Mouse (Mus musculus) embryonic stem cell, embryonic (primary cell): ENCODE measurements around the gene Spata7.
"Not testable (repeated sequence)": the region's sequence is repeated elsewhere in the genome, so short reads cannot be mapped to it uniquely, and the experiment has no call there.

Experiments used
- CTCF ChIA-PET, 4 experiments: fragments of 300-600 bp in 2 of 4; fragments of 350-600 bp in 2 of 4; sonication (Branson Sonifier 250); formaldehyde crosslinking; loops; one replicate each; lab custom pipeline; 2022; ENCODE audit warnings: inconsistent platforms in 2 of 4; lab: Charles Lee
- POLR2A ChIA-PET, 4 experiments: fragments of 300-600 bp in 2 of 4; fragments of 350-600 bp in 2 of 4; sonication (Branson Sonifier 250); formaldehyde crosslinking; loops; one replicate each; lab custom pipeline; 2022; ENCODE audit warnings: antibody characterized with exemption in 4 of 4, inconsistent platforms in 1 of 4; lab: Charles Lee

Spata7 gene

DNA sequence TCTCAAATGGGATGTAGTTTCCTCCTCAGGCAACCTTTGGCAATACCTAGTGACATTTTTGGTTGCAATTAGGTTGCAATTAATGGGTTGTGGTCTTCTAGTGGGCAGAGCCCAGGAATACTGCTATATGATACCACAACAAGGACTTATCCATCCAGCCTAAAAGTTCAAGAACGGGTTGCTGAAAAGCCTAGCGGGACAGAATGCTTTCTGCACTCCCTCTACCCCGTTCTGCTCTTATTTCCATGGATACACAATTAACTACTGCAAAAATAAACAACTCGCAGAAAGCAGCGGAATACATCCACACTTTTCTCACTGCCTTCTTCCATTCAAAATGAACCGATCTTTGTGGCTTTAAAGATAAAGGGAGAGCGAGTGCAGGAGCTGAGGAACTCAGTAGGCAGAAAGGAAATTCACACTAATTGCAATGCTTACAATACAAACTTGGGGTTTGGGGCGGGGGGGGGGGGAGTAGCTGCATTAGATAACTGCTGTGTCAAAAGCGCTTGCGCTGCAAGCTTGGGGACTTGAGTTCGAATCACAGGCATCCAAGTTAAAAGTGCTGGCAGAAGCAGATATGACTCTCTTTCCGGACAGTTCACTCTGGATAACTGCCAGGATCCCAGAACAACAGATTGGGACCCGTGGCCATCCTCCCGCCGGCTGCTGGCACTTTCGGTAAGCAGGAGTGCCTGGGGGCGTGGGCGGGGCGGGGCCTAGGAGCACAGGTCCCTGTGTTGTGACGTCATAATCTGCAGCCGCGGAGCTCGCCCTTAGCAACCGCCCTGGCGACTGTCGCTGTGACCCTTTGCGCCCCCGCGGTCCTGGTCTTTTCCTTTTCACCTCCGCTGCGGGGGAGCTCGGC, at the start of gene Spata7:
Spata7 (plus strand) TSS at position 766 of the 868 bp plus-strand sequence.
- ChIA-PET POLR2A (interaction anchor here in 3 of 4 experiments (0.5 to 2.4 kb wide), 14 partner anchors 11 to 368 kb away, joined by 3 to 8 read pairs (median 4); partner anchors contain the start of gene Galc (in 3 of the 3)), CTCF (interaction anchor here in 3 of 4 experiments (0.6 to 1.2 kb wide), 9 partner anchors 18 to 601 kb away, joined by 3 to 5 read pairs (median 3); no protein-coding TSS in a partner anchor)

DNA sequence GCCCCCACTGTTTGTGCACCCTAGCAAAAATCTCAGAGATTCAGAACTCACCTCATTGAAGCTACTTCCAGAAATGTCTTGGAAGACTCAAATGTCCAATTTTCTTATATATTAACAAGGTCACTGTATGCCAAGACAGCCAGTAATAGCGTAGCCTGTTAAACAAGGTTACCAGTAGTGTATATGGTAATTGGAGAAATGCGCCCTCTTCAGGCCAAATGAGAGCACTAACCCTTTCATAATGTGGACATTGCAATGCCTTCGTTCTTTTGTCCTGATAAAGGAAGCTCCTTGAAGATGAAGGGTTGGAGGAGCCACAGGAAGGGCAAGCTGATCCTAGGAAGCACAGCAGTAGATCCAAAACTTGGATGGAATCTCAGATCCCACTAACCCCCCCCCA, 42.7 kb upstream of the Spata7 start:
- POLR2A ChIA-PET: no interaction called here
- CTCF ChIA-PET: interaction anchor here (0.5 to 1.1 kb wide), 15 partner anchors 10 to 700 kb away, joined by 3 to 7 read pairs (median 3); partner anchors contain the start of genes Ptpn21 (in 1 of the 4) and Spata7 (in 1 of the 4)

DNA sequence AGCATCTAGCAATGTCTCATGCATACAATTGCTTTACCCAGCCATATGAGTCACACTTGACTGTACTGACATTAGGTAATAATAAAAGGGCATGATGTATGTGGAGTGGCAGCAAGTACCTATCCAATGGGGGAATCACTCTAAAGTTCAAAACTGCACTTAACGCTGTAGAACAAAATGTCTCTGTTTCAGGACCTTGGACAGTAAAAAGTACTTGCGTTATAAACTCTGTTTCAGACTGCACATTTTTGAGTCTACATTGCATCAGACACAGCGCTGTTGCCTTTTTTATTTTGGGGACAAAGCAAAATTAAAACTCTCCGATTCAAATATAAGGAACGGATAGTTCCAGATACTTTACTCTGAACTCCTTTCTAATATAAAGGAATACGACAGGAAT, 39.4 kb upstream of the Spata7 start:
- POLR2A ChIA-PET: interaction anchor here in 1 of 4 experiments (1.1 kb wide), 1 partner anchor 16 kb away, joined by 5 read pairs; no protein-coding TSS in a partner anchor

GRCm38 (mm10) chr12:98591016-98591415, 36.9 kb upstream of the Spata7 start:
- ChIA-PET CTCF (interaction anchor here in 1 of 4 experiments (0.9 kb wide), 1 partner anchor 131 kb away, joined by 3 read pairs; no protein-coding TSS in a partner anchor), POLR2A (interaction anchor here in 1 of 4 experiments (0.6 to 1.8 kb wide), 4 partner anchors 13 to 38 kb away, joined by 3 to 5 read pairs (median 4); no protein-coding TSS in a partner anchor)

More for the DNA sequence above, 39.4 kb upstream of the Spata7 start:
- CTCF ChIA-PET: no interaction called here

- ChIA-PET POLR2A (interaction anchor here in 1 of 4 experiments (1.6 kb wide), 1 partner anchor 14 kb away, joined by 3 read pairs; no protein-coding TSS in a partner anchor), CTCF (interaction anchor here in 1 of 4 experiments (0.7 kb wide), 1 partner anchor 10 kb away, joined by 4 read pairs; no protein-coding TSS in a partner anchor)
Measured at GRCm38 (mm10) chr12:98600861-98601260, 27.1 kb upstream of the Spata7 start.

GRCm38 (mm10) chr12:98602114-98602513, 25.8 kb upstream of the Spata7 start:
- POLR2A ChIA-PET: interaction anchor here in 1 of 4 experiments (0.5 to 1.0 kb wide), 2 partner anchors 16 to 1083 kb away, joined by 3 to 4 read pairs; no protein-coding TSS in a partner anchor
- CTCF ChIA-PET: interaction anchor here in 1 of 4 experiments (0.6 to 1.4 kb wide), 2 partner anchors 17 to 93 kb away, joined by 3 to 5 read pairs; no protein-coding TSS in a partner anchor

- POLR2A ChIA-PET: no interaction called here
- CTCF ChIA-PET: no interaction called here
Measured at GRCm38 (mm10) chr12:98605264-98605663, 22.7 kb upstream of the Spata7 start.

DNA sequence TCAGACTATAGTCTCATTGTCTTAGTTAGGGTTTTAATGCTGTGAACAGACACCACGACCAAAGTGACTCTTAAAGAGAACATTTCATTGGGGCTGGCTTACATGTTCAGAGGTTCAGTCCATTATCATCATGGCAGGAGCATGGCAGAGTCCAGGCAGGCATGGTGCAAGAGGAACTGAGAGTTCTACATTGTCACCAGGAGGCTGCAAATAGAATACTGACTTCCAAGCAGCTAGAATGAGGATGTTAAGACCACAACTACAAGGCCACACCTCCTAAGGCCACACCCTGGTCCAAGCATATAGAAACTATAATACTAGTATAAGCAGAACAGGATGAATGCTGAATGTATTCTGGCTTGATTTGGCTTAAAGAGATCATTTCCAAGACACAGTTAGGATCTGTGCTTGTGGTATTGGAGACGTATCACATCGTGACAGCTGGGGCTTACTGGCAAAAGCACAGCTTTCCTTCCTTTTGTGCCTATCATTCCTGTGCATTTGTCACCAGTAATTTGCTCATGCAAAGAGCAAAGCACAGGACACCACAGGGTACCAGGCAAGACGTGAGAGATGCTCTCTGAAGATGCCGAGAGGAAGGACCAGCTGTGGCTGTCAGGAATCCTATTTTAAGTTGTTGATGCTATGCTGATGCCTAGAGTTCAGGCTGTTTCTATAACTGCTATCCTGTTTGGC, 21.2 kb upstream of the Spata7 start:
- POLR2A ChIA-PET: no interaction called here
- CTCF ChIA-PET: interaction anchor here in 1 of 4 experiments (1.1 kb wide), 1 partner anchor 21 kb away, joined by 3 read pairs; no protein-coding TSS in a partner anchor

- CTCF ChIA-PET: interaction anchor here in 1 of 4 experiments (0.5 kb wide), 1 partner anchor 9 kb away, joined by 4 read pairs; no protein-coding TSS in a partner anchor
- POLR2A ChIA-PET: no interaction called here
Measured at GRCm38 (mm10) chr12:98610341-98610740, 17.6 kb upstream of the Spata7 start.

- ChIA-PET CTCF (no interaction called here), POLR2A (interaction anchor here in 1 of 4 experiments (0.9 to 1.3 kb wide), 2 partner anchors 15 kb away, joined by 3 read pairs; no protein-coding TSS in a partner anchor)
Measured at GRCm38 (mm10) chr12:98614910-98615508, 12.9 kb upstream of the Spata7 start.

- POLR2A ChIA-PET: no interaction called here
Measured at GRCm38 (mm10) chr12:98615746-98616145, 12.2 kb upstream of the Spata7 start.

DNA sequence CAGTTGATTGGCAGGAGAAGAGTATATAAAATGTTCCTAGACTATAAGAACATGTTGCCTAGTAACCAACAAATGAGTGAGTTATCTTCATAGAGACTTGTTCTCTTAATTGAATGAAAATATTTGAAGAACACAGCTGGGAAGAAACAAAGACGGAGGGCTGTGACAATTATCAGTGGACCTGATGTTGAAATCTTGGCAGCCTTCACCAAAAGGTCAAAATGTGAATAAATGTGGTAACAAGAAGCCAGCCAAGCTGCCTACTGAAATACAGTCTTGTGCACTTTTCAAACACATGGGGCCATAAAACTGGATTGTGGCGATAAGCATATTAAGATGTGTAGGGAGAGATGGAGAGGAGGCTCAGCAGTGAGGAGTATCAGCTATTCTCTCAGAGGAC, 8.5 kb upstream of the Spata7 start:
- POLR2A ChIA-PET: interaction anchor here in 1 of 4 experiments (1.1 kb wide), 1 partner anchor 10 kb away, joined by 3 read pairs; no protein-coding TSS in a partner anchor

More at GRCm38 (mm10) chr12:98615746-98616145, 12.2 kb upstream of the Spata7 start:
- CTCF ChIA-PET: no interaction called here

DNA sequence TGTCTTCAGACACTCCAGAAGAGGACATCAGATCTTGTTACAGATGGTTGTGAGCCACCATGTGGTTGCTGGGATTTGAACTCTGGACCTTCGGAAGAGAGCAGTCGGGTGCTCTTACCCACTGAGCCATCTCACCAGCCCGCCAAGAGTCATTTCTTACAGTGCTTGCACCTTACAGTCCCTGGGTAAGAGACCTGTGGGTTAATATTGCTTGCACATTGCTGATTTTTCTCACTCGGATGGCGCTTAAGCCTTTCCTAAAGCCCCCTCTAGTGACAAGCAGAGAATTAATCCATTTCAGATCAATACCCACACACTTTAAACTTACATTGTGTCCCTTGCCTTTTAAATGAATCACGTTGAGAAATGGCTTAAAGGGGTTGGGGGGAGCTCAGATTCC, 7.0 kb upstream of the Spata7 start:
- ChIA-PET CTCF (interaction anchor here in 2 of 4 experiments (0.7 to 1.5 kb wide), 2 partner anchors 35 to 161 kb away, joined by 3 to 4 read pairs; no protein-coding TSS in a partner anchor), POLR2A (interaction anchor here in 1 of 4 experiments (1.1 kb wide), 1 partner anchor 22 kb away, joined by 4 read pairs; no protein-coding TSS in a partner anchor)

More for the DNA sequence above, 8.5 kb upstream of the Spata7 start:
- CTCF ChIA-PET: interaction anchor here in 1 of 4 experiments (1.0 kb wide), 1 partner anchor 25 kb away, joined by 3 read pairs; no protein-coding TSS in a partner anchor

DNA sequence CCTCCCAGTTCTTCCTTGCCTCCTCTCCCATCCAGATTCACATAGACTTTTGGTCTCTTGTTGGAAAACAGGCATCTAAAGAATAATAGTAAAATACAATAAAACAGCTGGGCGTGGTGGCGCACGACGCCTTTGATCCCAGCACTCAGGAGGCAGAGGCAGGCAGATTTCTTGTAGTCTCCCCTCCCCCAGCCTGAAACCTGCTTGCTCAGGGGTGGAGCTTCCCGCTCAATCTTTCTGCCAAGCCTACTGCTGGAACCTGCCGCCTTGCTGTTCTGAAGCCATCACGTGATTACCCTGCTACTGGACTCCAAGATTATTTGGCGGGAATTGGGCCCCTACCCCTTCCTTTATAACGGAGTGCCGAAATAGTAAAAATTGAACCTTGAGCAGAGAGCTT, 4.7 kb upstream of the Spata7 start:
- CTCF ChIA-PET: not testable (repeated sequence)
- POLR2A ChIA-PET: interaction anchor here in 1 of 4 experiments (0.6 kb wide), 1 partner anchor 483 kb away, joined by 3 read pairs; no protein-coding TSS in a partner anchor

GRCm38 (mm10) chr12:98628260-98628970, 458 bp downstream of the Spata7 start:
- CTCF ChIA-PET: interaction anchor here in 3 of 4 experiments (0.6 to 1.2 kb wide), 9 partner anchors 17 to 601 kb away, joined by 3 to 5 read pairs (median 3); no protein-coding TSS in a partner anchor
- POLR2A ChIA-PET: interaction anchor here in 3 of 4 experiments (0.5 to 2.4 kb wide), 16 partner anchors 11 to 369 kb away, joined by 3 to 8 read pairs (median 4); partner anchors contain the start of gene Galc (in 3 of the 3)

GRCm38 (mm10) chr12:98644852-98645251, 16.9 kb downstream of the Spata7 start:
- CTCF ChIA-PET: interaction anchor here (0.6 to 2.0 kb wide), 18 partner anchors 11 to 439 kb away, joined by 3 to 5 read pairs (median 4); partner anchors contain the start of gene Spata7 (in 1 of the 4)
- POLR2A ChIA-PET: interaction anchor here in 3 of 4 experiments (0.8 to 1.4 kb wide), 7 partner anchors 9 to 17 kb away, joined by 3 to 12 read pairs (median 3); partner anchors contain the start of gene Spata7 (in 2 of the 3)
